Mouse (Mus musculus) olfactory bulb, adult 2 months (tissue): ENCODE data around the gene Cend1.

Experiments used
- CTCF ChIP-seq: fragments of 200-500 bp; IDR thresholded peaks from 2 replicates; pipeline ENCODE4 v1.5.1; 2012; ENCODE audit warnings: low read depth, mild to moderate bottlenecking, low read length, moderate library complexity; ENCODE audit not compliant: insufficient read depth
- POLR2A ChIP-seq: fragments of 200-500 bp; IDR thresholded peaks from 2 replicates; pipeline ENCODE4 v1.6.1; 2012; ENCODE audit warnings: mild to moderate bottlenecking, low read depth, low read length, moderate library complexity; ENCODE audit not compliant: insufficient read depth

DNA sequence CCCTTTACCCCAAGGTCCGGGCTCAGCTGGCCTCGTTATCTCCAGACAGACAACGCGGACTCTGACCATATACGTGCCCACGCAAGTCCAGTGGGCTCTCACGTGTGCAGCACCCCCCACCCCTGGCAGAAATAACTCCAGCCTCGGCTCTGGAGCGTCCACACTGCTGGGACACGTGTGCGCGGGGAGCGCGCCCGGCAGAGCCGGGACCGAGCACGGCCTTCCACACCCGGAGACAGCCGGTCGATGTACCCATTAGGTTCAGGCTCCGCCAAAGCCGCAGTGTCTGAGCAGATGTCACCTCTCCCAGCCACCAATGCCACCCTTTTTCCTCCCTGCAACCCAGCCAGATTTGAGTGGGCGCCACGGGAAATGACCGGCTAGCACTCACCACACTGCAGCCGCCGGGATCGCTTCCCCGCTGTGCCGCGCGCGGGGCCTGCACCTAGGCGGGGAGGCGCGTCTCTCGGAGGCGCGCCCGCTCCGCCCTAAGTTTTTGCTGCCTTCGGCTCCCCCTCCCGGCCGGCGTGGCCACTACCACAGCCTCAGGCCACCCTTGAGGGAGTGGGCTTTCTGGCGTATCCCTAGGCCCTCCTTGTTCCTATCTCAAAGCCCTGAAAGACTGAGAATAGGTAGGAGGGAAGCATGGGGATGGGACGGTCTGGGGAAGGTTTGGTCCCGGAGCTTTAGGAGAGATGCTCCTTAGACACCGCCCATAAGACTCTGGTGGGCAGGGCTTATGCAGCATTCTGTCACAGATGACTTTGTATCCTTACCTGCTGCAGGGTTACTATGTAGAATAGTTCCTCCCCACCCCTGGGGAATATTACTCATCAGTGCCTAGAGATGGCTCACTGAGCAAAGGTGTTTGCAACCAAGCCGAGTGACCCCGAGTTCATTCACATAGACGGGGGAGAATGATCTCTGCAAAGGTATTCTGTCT, 8.2 kb upstream of the Cend1 start, which contains the start of gene Slc25a22:
- TF ChIP-seq CTCF = peak; percentile 87
- TF ChIP-seq POLR2A = peak; percentile 77
